Mouse (Mus musculus) liver, embryonic 12.5 days (tissue): ENCODE data around the gene Tm4sf5. TPM values are rescaled to one million over a fixed set of nuclear protein-coding genes. Genes with fewer than 3 reads are reported as not detected.
"Not testable (repeated sequence)": the region's sequence is repeated elsewhere in the genome, so short reads cannot be mapped to it uniquely, and the experiment has no call there.

Experiments
- ATAC-seq: fragments of 200-750 bp; cut with Nextera tagmentation; 2 replicates; pipeline ENCODE4 v1.8.0; 2017; ENCODE audit warnings: moderate number of reproducible peaks, mild to moderate bottlenecking, moderate library complexity
- H3K27ac ChIP-seq: fragments of 300-500 bp; sonication (generic); 2 replicates; pipeline ENCODE4 v1.5.1; 2016; ENCODE audit warnings: mild to moderate bottlenecking
- H3K27me3 ChIP-seq: fragments of 300-500 bp; sonication (generic); replicated peaks from 2 replicates; pipeline ENCODE4 v1.6.1; 2016; ENCODE audit warnings: mild to moderate bottlenecking, moderate library complexity
- H3K36me3 ChIP-seq: fragments of 300-500 bp; sonication (generic); 2 replicates; pipeline ENCODE4 v1.6.1; 2016; ENCODE audit warnings: mild to moderate bottlenecking, moderate library complexity
- H3K4me1 ChIP-seq: fragments of 300-500 bp; sonication (generic); 2 replicates; pipeline ENCODE4 v1.6.1; 2016
- H3K4me2 ChIP-seq: fragments of 300-500 bp; sonication (generic); 2 replicates; pipeline ENCODE4 v1.6.1; 2016; ENCODE audit warnings: mild to moderate bottlenecking, moderate library complexity
- H3K4me3 ChIP-seq: fragments of 300-500 bp; sonication (generic); 2 replicates; pipeline ENCODE4 v1.5.1; 2016; ENCODE audit warnings: mild to moderate bottlenecking, moderate library complexity
- H3K9ac ChIP-seq: fragments of 300-500 bp; sonication (generic); 2 replicates; pipeline ENCODE4 v1.6.1; 2016; ENCODE audit warnings: mild to moderate bottlenecking, moderate library complexity
- H3K9me3 ChIP-seq: fragments of 300-500 bp; sonication (generic); replicated peaks from 2 replicates; pipeline ENCODE4 v1.6.1; 2016; ENCODE audit warnings: mild to moderate bottlenecking, moderate library complexity
- WGBS: fragments of 180-500 bp; shearing (Covaris S2); methylation state at CpG from one replicate; pipeline ENCODE4 v1.1.7; 2016; ENCODE audit not compliant: insufficient replicate concordance; 5-methylcytosine and 5-hydroxymethylcytosine counted together
- polyA plus RNA-seq: library from polyadenylated mRNA; unstranded; fragments of >200 nt; fragmentation: Nextera tagmentation; extraction: Ambion mirVana; gene quantifications from 2 replicates; pipeline ENCODE4 v1.2.1, GENCODE M21; 2016

Gene Tm4sf5
- 2.8 and 2.9 TPM in 2 replicates for polyA plus RNA-seq

DNA sequence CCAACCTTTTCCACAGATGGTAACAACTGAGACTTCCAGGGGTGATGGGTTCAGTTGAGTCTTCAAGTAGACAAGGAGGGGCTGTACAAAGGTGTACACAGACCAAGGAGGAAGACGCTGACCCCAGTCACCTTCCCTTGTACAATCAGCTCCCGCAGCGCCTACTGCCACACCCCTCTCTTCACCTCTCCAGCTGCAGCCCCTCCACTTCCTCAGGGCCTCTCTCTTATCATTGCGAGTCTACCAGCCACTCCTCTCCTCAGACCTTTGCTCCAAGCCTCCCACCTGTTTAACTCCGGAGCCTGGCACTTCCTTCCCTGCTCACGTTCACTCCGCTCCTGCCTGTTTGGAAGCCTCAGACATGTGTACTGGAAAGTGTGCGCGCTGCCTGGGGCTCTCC lies at the start of gene Tm4sf5:
TSS of gene Tm4sf5 (plus strand) at position 275 of the 400 bp plus-strand sequence.
- Histone ChIP-seq H3K9me3 (no peaks in the 10 kb centered on the region), H3K4me1 (peaks cover 21% of the 10 kb centered on the region), H3K4me2 (peak within 1 kb of the TSS; percentile 26), H3K27me3 (peaks cover 46% of the 10 kb centered on the region), H3K36me3 (no peaks in the 10 kb centered on the region), H3K9ac (no peak within 1 kb of the TSS), H3K4me3 (no peak within 1 kb of the TSS), H3K27ac (no peak within 1 kb of the TSS)
- 27% methylated on average over 9 of the region's 9 CpGs for WGBS
- ATAC-seq = peak; percentile 42; the same call in 1 of the 2 replicates

GRCm38 (mm10) chr11:70458688-70459600 lies 46.1 kb upstream of the Tm4sf5 start, which contains the start of gene Zmynd15:
TSS of gene Zmynd15 (plus strand) at chr11:70459433.
- H3K4me2 ChIP-seq = peak within 1 kb of the TSS; percentile 77
- H3K4me3 ChIP-seq = peak within 1 kb of the TSS; percentile 58
- peak within 1 kb of the TSS; percentile 48; the same call in 1 of the 2 replicates for H3K9ac ChIP-seq
- no peak for ATAC-seq
- H3K27me3 ChIP-seq = peaks cover 62% of the 10 kb centered on the region
- H3K27ac ChIP-seq = no peak within 1 kb of the TSS
- H3K9me3 ChIP-seq = 0 out of 2 replicates have a peak, but pooled peaks cover 3% of the 10 kb centered on the region
- peaks cover 3% of the 10 kb centered on the region; the same call in 1 of the 2 replicates for H3K36me3 ChIP-seq
- 16% methylated on average over 32 of the region's 32 CpGs for WGBS
- H3K4me1 ChIP-seq = peaks cover 9% of the 10 kb centered on the region; the same call in 1 of the 2 replicates

DNA sequence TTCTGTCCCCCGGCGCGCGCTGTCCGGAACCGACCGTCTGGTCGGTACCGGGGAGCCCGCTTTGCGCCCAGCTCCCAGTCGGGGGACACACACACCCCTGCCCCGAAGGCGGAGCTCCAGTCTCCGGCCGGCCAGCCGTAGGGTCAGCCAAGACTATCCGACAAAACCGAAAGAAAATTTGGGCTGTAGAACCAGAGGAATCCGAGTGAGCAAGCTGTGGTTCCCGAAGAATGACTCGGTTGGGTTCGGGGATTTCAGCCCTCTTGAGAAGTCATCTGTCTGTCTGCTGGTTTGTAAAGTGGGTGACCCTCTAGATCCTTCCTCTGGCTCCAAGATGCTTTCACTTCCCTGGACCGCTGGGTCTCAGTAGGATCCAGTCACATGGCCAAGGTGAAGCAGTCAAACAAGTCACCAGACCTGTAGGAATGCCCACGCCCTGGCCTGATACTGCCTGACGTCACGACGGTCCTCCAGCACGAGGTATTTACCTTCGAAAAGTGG lies 45.4 kb upstream of the Tm4sf5 start, which contains the start of gene Cxcl16:
TSS of gene Cxcl16 (minus strand) at position 384 of the 501 bp plus-strand sequence.
- no peak for ATAC-seq
- H3K27me3 ChIP-seq = peaks cover 69% of the 10 kb centered on the region

DNA sequence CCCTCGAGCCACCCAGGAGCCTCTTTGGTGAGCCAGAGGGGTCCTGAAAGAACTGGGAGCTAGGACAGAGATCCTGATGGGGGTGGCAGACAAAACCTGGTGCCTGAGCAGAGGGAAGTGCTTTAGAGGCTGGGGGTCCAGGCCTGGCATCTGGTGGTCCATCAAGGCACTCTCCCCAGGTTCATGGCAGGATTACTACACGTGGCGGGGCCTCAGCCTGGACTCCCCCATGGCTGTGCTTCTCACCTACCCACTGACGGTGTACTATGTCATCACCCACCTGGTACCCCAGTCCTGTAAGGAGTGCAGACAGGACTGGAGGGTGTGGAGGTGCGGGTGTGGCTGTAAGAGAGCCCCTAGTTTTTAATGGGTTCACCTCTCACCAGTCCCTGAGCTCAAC lies 41.1 kb upstream of the Tm4sf5 start:
- H3K4me3 ChIP-seq = no peak overlapping the region
- no peak overlapping the region for H3K4me2 ChIP-seq
- peak; percentile 40; the same call in 1 of the 2 replicates for ATAC-seq
- no peak overlapping the region for H3K27ac ChIP-seq
- 0 out of 2 replicates have a peak, but pooled peaks cover 3% of the 10 kb centered on the region for H3K9me3 ChIP-seq
- peaks cover 19% of the 10 kb centered on the region for H3K4me1 ChIP-seq
- no peaks in the 10 kb centered on the region for H3K36me3 ChIP-seq
- no peak overlapping the region for H3K9ac ChIP-seq
- 56% methylated on average over 5 of the region's 5 CpGs for WGBS
- H3K27me3 ChIP-seq = peaks cover 90% of the 10 kb centered on the region

More for the DNA sequence above, 45.4 kb upstream of the Tm4sf5 start, which contains the start of gene Cxcl16:
- Histone ChIP-seq H3K4me1 (peaks cover 9% of the 10 kb centered on the region; the same call in 1 of the 2 replicates), H3K27ac (no peak within 1 kb of the TSS), H3K4me2 (peak within 1 kb of the TSS; percentile 77), H3K9ac (peak within 1 kb of the TSS; percentile 48; the same call in 1 of the 2 replicates), H3K4me3 (peak within 1 kb of the TSS; percentile 58), H3K9me3 (0 out of 2 replicates have a peak, but pooled peaks cover 3% of the 10 kb centered on the region), H3K36me3 (no peaks in the 10 kb centered on the region)
- WGBS = 4% methylated on average over 30 of the region's 30 CpGs

DNA sequence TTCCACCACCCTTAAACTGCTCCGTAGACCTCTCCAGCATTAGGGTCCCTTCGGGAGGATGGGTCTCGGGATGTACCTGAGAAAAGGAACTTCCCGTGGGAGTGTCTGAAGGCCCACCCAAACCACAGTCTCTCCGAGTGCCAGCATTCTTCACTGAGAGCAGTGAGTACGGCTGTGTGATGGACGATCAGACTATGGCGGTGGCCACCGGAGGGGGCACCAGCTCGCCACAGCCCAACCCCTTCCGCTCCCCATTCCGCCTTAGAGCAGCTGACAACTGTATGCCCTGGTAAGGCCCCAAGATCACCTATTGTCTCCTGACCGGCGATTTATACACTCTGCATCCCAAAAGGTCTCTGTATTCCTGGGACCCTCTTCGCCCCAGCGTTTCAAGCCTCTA lies 39.8 kb upstream of the Tm4sf5 start:
- Histone ChIP-seq H3K4me2 (peak overlapping the region; percentile 24; the same call in 1 of the 2 replicates), H3K9ac (no peak overlapping the region), H3K27ac (no peak overlapping the region), H3K27me3 (peaks cover 78% of the 10 kb centered on the region), H3K9me3 (0 out of 2 replicates have a peak, but pooled peaks cover 3% of the 10 kb centered on the region), H3K4me1 (peaks cover 10% of the 10 kb centered on the region; the same call in 1 of the 2 replicates), H3K4me3 (no peak overlapping the region), H3K36me3 (no peaks in the 10 kb centered on the region)
- ATAC-seq = no peak
- WGBS = 24% methylated on average over 16 of the region's 16 CpGs

GRCm38 (mm10) chr11:70465824-70466223 lies 39.2 kb upstream of the Tm4sf5 start:
- peaks cover 72% of the 10 kb centered on the region for H3K27me3 ChIP-seq
- H3K36me3 ChIP-seq = no peaks in the 10 kb centered on the region
- no peak overlapping the region for H3K9ac ChIP-seq
- H3K27ac ChIP-seq = no peak overlapping the region
- 43% methylated on average over 23 of the region's 23 CpGs for whole genome bisulfite sequencing
- no peak for ATAC-seq
- peak overlapping the region; percentile 24 for H3K4me2 ChIP-seq
- H3K4me3 ChIP-seq = peak overlapping the region; percentile 10; the same call in 1 of the 2 replicates
- 0 out of 2 replicates have a peak, but pooled peaks cover 3% of the 10 kb centered on the region for H3K9me3 ChIP-seq
- peaks cover 10% of the 10 kb centered on the region; the same call in 1 of the 2 replicates for H3K4me1 ChIP-seq

DNA sequence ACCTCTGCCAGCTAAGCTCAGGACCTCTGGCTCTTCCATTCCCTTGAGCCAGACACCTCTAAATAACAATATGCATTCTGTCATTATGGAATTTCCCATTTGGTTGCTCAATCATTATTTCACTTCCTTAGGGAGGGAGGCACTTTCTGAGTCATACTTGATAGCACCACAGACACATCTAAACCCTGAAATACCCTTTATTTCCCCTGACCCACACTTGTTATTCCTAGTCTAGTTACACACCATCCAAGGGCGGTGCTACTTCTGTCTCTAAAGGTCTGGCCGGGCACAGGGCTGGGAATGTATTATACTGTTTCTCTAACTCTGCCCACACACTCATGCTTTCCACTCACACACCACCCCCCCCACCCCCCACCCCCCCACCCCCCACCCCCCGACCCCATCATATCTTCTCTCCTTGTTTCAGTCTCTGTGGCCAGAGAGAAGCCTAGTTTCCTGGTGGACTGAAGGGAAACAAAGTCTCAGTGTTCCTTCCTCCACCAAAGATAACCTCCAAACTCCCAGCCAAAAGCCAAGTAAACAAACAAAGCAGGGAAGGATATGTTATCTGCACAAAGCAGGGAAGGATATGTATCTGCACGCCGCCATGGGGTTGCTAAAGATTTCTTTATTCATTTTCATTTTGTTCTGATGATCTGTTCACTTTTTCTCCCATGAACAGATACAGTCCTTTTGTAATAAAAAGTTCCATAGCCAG lies 37.0 kb upstream of the Tm4sf5 start:
- no peak for ATAC-seq
- Histone ChIP-seq H3K9ac (no peak overlapping the region), H3K27ac (no peak overlapping the region), H3K4me1 (peaks cover 10% of the 10 kb centered on the region; the same call in 1 of the 2 replicates), H3K9me3 (no peaks in the 10 kb centered on the region), H3K4me2 (no peak overlapping the region), H3K36me3 (no peaks in the 10 kb centered on the region), H3K4me3 (no peak overlapping the region), H3K27me3 (peaks cover 50% of the 10 kb centered on the region)
- WGBS = 30% methylated on average over 5 of the region's 5 CpGs

DNA sequence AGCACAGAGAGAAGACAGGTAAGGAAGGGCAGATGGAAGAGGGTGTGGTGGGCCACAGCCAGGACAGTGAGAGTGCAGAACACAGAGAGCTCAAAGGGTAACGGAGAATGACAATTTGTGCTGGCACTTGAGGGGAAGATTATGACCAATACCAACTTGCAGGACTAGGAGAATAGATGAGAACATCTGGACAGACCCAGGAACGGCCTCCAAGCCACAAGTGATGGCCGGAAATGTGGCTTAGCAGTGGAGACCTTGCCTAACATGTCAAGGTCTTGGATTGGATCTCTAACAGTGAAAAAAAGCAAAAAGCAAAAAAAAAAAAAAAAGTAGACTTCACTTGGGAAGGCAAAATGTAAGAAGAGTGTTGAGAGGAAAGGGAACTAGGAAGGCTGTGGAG lies 35.3 kb upstream of the Tm4sf5 start:
- H3K4me1 ChIP-seq = peaks cover 11% of the 10 kb centered on the region
- H3K27ac ChIP-seq = no peak overlapping the region
- H3K27me3 ChIP-seq = peaks cover 33% of the 10 kb centered on the region
- no peak for ATAC-seq
- no peaks in the 10 kb centered on the region for H3K36me3 ChIP-seq
- no peak overlapping the region for H3K4me3 ChIP-seq
- H3K4me2 ChIP-seq = no peak overlapping the region
- no peaks in the 10 kb centered on the region for H3K9me3 ChIP-seq
- WGBS = 61% methylated on average over 3 of the region's 3 CpGs
- H3K9ac ChIP-seq = no peak overlapping the region

- Histone ChIP-seq H3K36me3 (no peaks in the 10 kb centered on the region), H3K27me3 (0 out of 2 replicates have a peak, but pooled peaks cover 6% of the 10 kb centered on the region), H3K9me3 (no peaks in the 10 kb centered on the region), H3K27ac (no peak overlapping the region), H3K4me1 (peaks cover 5% of the 10 kb centered on the region), H3K4me3 (no peak overlapping the region), H3K9ac (no peak overlapping the region), H3K4me2 (no peak overlapping the region)
- no peak for ATAC-seq
Measured at GRCm38 (mm10) chr11:70472716-70473115, 32.3 kb upstream of the Tm4sf5 start.

GRCm38 (mm10) chr11:70473291-70473690 lies 31.8 kb upstream of the Tm4sf5 start:
- H3K27ac ChIP-seq = 0 out of 2 replicates have a peak overlapping the region, but pooled peaks have one; percentile 2
- H3K4me1 ChIP-seq, H3K9me3 ChIP-seq, H3K36me3 ChIP-seq, H3K9ac ChIP-seq, H3K4me2 ChIP-seq, ATAC-seq, H3K4me3 ChIP-seq, H3K27me3 ChIP-seq: not testable (repeated sequence)
- 72% methylated on average over 5 of the region's 5 CpGs for WGBS

- Histone ChIP-seq H3K27ac (no peak overlapping the region), H3K9me3 (no peaks in the 10 kb centered on the region), H3K4me1 (peaks cover 5% of the 10 kb centered on the region; the same call in 1 of the 2 replicates), H3K27me3 (no peaks in the 10 kb centered on the region; the same call in 1 of the 2 replicates), H3K4me2 (no peak overlapping the region), H3K36me3 (no peaks in the 10 kb centered on the region), H3K9ac (no peak overlapping the region), H3K4me3 (no peak overlapping the region)
- no peak for ATAC-seq
- WGBS = 70% methylated on average over 12 of the region's 12 CpGs
Measured at GRCm38 (mm10) chr11:70474872-70475534, 30.0 kb upstream of the Tm4sf5 start.
